Mouse (Mus musculus) liver, adult 2 months (tissue): ENCODE data around the gene 5730522E02Rik.

ENCODE experiments used
- CTCF ChIP-seq: fragments of 200-500 bp; IDR thresholded peaks from 2 replicates; pipeline ENCODE4 v1.5.1; 2011; ENCODE audit warnings: low read depth, low read length, control low read depth
- POLR2A ChIP-seq: fragments of 200-500 bp; IDR thresholded peaks from 2 replicates; pipeline ENCODE4 v1.6.1; 2011; ENCODE audit warnings: low read length, control low read depth; ENCODE audit not compliant: insufficient read depth; ENCODE audit errors: extremely low read depth

DNA sequence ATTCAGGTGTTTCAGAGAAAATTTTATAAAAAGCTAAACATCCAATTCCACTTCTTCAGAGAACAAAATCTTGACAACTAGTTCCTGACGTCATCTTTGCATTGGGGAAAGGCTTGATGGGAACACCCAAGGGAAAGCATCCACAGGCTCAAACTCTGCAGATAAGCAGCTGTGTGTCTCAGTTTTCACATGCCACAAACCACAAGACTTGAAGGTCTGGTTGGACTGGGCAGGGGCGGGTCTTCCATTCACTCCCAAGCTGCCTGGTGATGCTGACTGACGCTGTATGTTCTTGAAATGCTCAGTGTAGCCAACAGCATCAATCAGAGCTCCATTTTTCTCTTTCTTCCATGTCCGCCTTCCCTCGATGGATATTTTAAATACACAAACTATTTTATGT, 49.2 kb downstream of the 5730522E02Rik start:
- TF ChIP-seq CTCF (no peak), POLR2A (no peak)
